Mouse (Mus musculus): Measurements from ENCODE around the gene Zfp715.
"Not testable (repeated sequence)": the region's sequence is repeated elsewhere in the genome, so short reads cannot be mapped to it uniquely, and the experiment has no call there.

Gene Zfp715

DNA sequence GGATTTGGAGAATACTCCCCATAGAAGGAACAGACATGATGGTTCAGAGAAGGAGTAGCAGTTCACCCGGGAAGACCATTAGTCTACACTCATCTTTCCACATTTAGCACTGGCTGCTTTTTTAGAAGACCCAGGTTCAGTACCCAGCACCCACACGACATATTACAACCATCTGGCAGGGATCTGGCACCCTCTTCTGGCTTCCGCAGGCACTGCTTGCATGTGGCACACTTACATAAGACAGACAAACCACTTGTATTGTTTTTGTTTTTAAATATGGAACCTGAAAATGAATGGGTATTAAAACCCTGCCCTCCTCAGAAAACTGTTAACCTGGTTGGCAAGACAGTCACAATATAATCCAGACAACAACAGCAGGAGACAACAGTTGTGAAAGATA, 21.6 kb downstream of the Zfp715 start:
- no peak for DNase-seq (ENCODE audit: low spot score)

DNA sequence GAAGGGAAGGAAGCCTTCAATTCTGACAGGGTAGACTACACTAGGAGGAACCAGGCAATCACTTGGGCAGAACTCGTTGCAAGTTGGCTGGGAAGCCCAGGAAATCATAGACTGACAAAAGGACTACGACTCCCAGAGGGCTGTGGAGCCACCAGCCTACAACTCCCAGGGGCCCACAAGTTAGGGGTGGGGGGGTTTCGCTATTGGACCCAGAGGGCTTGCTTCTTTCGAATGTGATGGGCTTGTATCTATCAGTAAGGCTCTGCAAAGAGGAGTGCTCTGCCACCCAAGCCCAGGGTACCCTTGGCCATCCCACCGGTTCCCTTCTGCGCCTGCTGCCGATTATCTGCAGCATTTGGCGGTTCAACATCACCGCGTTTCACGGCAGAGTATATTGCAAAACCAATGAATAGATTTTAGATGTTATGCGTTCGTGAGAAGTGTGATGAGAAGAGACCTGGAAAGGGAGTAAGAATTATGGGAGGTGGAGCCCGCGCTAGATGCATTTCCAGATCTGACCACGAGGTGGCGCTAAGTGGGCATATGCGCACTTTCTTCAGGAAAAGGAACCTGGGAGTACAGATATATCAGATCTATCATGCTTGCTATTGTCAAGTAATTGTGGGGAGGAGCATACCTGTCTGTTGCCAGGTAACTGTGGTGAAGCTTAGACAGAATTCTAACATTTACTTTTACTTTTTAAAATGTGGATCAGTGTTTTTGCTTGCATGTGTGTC, 30.1 kb downstream of the Zfp715 start:
- DNase-seq (ENCODE audit: low spot score), result peak; percentile 79

DNA sequence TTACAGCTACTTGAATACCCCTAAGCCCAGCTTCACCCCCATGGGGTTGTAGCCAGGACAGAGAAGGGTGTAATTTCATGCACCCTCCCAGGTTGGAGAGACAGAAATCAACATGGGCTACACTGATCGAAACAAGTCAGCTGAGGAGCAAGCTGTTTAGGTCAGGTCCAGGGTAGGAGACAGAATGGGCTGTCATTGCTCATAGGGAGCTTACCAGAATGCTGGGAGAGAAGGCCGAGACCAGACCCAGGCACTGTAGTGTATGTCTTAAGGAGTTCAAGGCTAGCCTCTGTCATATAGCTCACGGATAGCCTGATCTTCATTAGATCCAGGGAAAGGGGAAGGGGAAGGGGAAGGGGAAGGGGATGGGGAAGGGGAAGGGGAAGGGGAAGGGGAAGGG, 30.6 kb downstream of the Zfp715 start:
- DNase-seq (ENCODE audit: low spot score), result no peak

DNA sequence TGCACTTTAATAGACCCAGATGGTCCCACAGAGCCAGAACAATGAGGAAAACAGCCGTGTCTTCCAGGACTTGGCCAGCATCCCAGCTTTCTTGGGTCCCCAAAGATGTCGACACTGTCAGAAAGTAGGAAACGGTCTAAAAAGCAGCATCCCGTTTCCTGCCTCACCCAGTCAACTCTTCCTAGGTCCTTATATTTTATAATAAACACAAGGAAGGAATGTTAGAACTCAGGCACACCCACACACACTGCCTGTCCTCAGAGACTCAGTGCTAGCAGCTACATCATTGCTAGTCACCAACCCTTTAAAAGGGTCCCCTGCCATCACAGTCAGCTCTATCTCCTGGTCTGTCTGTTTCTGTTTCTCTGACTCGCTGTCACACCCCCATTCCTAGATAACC, 35.7 kb downstream of the Zfp715 start:
- DNase-seq (ENCODE audit: low spot score), result no peak

DNA sequence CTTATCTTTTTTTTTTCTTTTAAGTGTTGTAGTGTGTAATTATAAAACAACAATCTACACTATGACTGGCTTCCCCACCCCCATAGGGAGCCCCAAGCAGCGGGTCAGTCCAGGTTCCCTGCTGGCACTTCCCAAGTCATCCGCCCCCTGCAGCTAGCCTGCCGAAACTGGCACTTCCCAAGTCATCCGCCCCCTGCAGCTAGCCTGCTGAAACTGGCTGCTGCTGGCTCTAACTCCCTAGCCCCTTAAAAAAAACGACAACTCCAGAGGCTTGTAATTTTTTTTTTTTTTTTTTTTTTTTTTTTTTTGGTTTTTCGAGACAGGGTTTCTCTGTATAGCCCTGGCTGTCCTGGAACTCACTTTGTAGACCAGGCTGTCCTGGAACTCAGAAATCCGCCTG, 36.9 kb downstream of the Zfp715 start:
- not testable (repeated sequence) for DNase-seq (ENCODE audit: low spot score)

DNA sequence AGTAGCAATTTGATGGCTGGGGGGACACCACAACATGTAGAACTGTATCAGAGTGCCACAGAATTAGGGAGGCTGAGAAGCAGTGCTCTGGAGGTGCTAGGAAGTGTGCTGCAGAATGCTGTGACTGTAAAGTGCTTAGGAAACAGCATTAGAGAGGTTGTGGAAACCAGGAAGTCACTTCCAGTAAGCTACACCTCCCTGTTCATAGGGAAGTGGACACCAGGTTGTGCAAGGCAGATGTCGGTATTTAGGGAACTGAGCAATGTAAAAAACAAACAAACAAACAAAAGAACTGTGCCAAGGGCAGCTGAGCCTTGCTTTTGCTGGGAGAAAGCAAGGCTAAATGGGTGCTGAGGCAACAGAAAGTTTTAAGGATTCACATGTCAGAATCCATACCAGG, 39.6 kb downstream of the Zfp715 start:
- DNase-seq (ENCODE audit: low spot score), result no peak

DNA sequence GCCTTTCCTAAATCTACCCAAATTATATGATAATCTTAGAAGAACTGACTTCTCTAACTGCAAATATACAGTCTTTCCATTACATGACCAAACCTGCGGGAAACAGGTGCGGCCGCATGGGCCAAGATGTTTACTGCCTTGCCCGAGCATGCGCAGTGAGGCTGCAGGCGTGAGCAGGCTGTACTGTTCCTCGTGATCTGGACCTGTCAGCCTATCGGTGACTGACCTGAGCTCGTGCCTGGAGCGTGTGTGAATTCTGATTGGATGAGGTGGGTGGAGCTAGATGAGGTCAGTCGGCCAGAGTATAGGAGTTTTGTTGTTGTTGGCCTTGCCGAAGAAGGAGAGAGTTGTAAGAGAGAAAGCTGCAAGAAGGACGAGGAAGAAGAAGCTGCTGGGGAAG, 45.7 kb downstream of the Zfp715 start:
- DNase-seq (ENCODE audit: low spot score), result not testable (repeated sequence)

DNA sequence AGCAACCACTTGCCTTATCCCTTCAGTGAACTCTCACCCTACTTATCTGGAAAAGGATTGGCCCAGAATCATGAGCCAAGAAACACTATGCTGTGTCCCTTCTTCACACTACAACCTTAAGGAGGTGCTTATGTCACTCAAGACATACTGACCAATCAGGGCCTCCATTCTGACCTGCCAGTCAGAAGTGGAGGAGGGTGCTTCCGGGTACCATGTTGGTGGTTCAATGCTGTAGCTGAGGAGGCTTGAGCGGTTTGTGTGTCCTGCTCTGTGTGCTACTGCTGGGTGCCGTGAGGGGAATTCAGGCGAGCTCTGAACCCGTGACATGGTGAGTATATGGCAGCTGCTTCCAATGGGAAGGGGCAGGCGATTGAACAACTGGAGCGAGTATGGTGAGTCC, 59.6 kb downstream of the Zfp715 start:
- no peak for DNase-seq (ENCODE audit: low spot score)

DNA sequence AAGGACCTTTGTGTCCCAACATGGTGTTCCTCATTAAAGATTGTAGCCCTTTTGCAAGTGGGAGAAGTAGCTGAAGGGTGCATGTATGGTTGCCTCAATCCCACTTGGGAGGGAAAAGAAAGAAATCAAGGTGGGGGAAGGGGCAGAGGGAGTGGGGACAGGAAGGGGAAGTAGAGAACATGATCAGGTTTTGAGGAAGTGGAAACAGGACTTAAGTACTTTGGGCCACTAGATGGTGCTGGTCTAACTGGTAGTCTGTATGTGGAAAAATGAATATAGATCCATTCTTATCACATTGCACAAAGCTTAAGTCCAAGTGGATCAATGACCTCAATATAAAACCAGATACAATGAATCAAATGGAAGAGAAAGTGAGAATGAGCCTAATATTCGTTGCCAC, 62.4 kb downstream of the Zfp715 start:
- not testable (repeated sequence) for DNase-seq (ENCODE audit: low spot score)

Data from embryo, embryonic 10.5 days (tissue).